Mouse (Mus musculus) thymus, adult 2 months (tissue): Measurements from ENCODE around the gene Eif4e.

Experiments used
- CTCF ChIP-seq: fragments of 200-500 bp; IDR thresholded peaks from 2 replicates; pipeline ENCODE4 v1.5.1; 2012; ENCODE audit warnings: mild to moderate bottlenecking, control low read depth, low read length, moderate library complexity, borderline replicate concordance; ENCODE audit not compliant: control insufficient read depth, poor library complexity, insufficient read depth; ENCODE audit errors: extremely low read depth
- POLR2A ChIP-seq: fragments of 200-500 bp; IDR thresholded peaks from 2 replicates; pipeline ENCODE4 v1.6.1; 2012; ENCODE audit warnings: mild to moderate bottlenecking, low read length, control low read depth, moderate library complexity; ENCODE audit not compliant: control insufficient read depth, poor library complexity, insufficient read depth; ENCODE audit errors: extremely low read depth

DNA sequence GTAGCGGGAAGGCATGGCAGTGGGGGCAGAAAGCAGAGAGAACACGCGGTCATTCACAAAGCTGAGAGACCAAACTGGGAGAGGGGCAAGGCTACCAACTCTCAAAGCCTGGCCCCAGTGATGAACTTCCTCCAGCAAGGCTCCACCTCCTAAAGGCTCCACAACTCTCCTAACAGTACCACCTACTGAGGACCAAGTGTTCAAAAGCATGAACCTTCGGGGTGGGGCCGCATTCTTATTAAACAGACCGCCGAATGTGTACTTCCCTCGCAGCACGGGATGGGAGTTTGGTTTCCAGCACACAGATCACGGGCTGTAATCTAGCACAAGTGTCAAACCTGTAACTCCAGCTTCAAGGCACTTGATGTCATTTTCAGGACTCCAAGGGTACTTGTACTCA lies 52.9 kb downstream of the Eif4e start:
- TF ChIP-seq POLR2A (no peak), CTCF (no peak)
